Comparison of ENCODE assay signal across 23 mouse cellular contexts in genomic region chr9:78135658-78136057, GRCm38 (mm10). TPM values are rescaled to one million over a fixed set of nuclear protein-coding genes. Genes with fewer than 3 reads are reported as not detected.
A peak's percentile ranks its signal among the peaks of the same experiment; 100 is the strongest.
DNase-seq lines count a peak whose midpoint lies in the region; ATAC-seq and TF ChIP-seq lines count a peak whose summit lies in the region.
"Had no signal": no experiment of that assay in that cellular context is flagged by ENCODE, and none has a peak within 500 bp of the region (broad histone marks: within the 10 kb centered on the region; RNA-seq: fewer than 3 reads in every experiment).

No protein-coding gene starts in this region.

- no peaks in the 10 kb centered on the region for H3K27me3 ChIP-seq in heart, embryonic 12.5 days (replicated peaks)
- no peaks in the 10 kb centered on the region for H3K27me3 ChIP-seq in kidney, embryonic 14.5 days (ENCODE audit: control insufficient read depth, insufficient read depth, low read length)
- no peaks in the 10 kb centered on the region for H3K27me3 ChIP-seq in kidney, postnatal 0 days (ENCODE audit: insufficient read depth, low read length)
- H3K27me3 ChIP-seq in neural tube, embryonic 14.5 days (ENCODE audit: control insufficient read depth, insufficient read depth, low read length): no peaks in the 10 kb centered on the region
- H3K27me3 ChIP-seq: CH12.LX; forebrain, embryonic 13.5 days; hindbrain, embryonic 15.5 days; Patski had no signal

- TF ChIP-seq CTCF in kidney, postnatal 0 days (IDR thresholded peaks at IDR 0.05; ENCODE audit: low read depth): no peak

- H3K9me3 ChIP-seq in heart, embryonic 12.5 days (replicated peaks): no peaks in the 10 kb centered on the region
- no peaks in the 10 kb centered on the region for H3K9me3 ChIP-seq in kidney, embryonic 14.5 days (ENCODE audit: control insufficient read depth, low read length)
- H3K9me3 ChIP-seq in kidney, postnatal 0 days (replicated peaks; ENCODE audit: low read length): no peaks in the 10 kb centered on the region
- no peaks in the 10 kb centered on the region for H3K9me3 ChIP-seq in neural tube, embryonic 14.5 days (ENCODE audit: control insufficient read depth, low read length)
- H3K9me3 ChIP-seq: forebrain, embryonic 10.5 days; forebrain, embryonic 13.5 days; G1E; heart, embryonic 10.5 days; hindbrain, embryonic 15.5 days had no signal

- H3K27ac ChIP-seq in heart, embryonic 12.5 days (ENCODE audit: poor library complexity, severe bottlenecking): no peak overlapping the region
- H3K27ac ChIP-seq in kidney, embryonic 14.5 days (ENCODE audit: low read depth, low read length): no peak overlapping the region
- H3K27ac ChIP-seq in kidney, postnatal 0 days: no peak overlapping the region
- H3K27ac ChIP-seq in neural tube, embryonic 14.5 days (ENCODE audit: low read depth, low read length): no peak overlapping the region
- H3K27ac ChIP-seq: forebrain, embryonic 10.5 days; forebrain, embryonic 13.5 days; heart, adult 2 months; heart, embryonic 10.5 days; hindbrain, embryonic 15.5 days had no signal

- H3K36me3 ChIP-seq in heart, embryonic 12.5 days: peaks cover 61% of the 10 kb centered on the region
- H3K36me3 ChIP-seq in kidney, embryonic 14.5 days (ENCODE audit: control insufficient read depth, insufficient read depth, low read length): peaks cover 36% of the 10 kb centered on the region
- peaks cover 19% of the 10 kb centered on the region; the same call in 1 of the 2 replicates for H3K36me3 ChIP-seq in kidney, postnatal 0 days (ENCODE audit: insufficient read depth, low read length)
- H3K36me3 ChIP-seq in neural tube, embryonic 14.5 days (ENCODE audit: control insufficient read depth, insufficient read depth, low read length): peaks cover 14% of the 10 kb centered on the region; the same call in 1 of the 2 replicates

- H3K9ac ChIP-seq in heart, embryonic 12.5 days: no peak overlapping the region
- no peak overlapping the region for H3K9ac ChIP-seq in kidney, embryonic 14.5 days (ENCODE audit: low read depth, low read length)
- H3K9ac ChIP-seq in kidney, postnatal 0 days (ENCODE audit: low read depth, low read length): no peak overlapping the region
- H3K9ac ChIP-seq in neural tube, embryonic 14.5 days (replicated peaks; ENCODE audit: low read depth, low read length): no peak overlapping the region
- H3K9ac ChIP-seq: forebrain, embryonic 13.5 days; hindbrain, embryonic 15.5 days had no signal

- ATAC-seq in heart, embryonic 12.5 days (ENCODE audit: insufficient number of reproducible peaks, low FRiP score): no peak
- ATAC-seq in kidney, embryonic 14.5 days (ENCODE audit: low FRiP score, low TSS enrichment): peak; percentile 79; the same call in 1 of the 2 replicates
- no peak; the same call in 1 of the 2 replicates for ATAC-seq in kidney, postnatal 0 days (replicated peaks; ENCODE audit: low FRiP score, low read depth)
- peak; percentile 53; the same call in 1 of the 2 replicates for ATAC-seq in neural tube, embryonic 14.5 days (ENCODE audit: low read depth)
- ATAC-seq: forebrain, embryonic 13.5 days; forebrain, embryonic 16.5 days; Patski had no signal

- no peak overlapping the region for H3K4me3 ChIP-seq in heart, embryonic 12.5 days
- no peak overlapping the region for H3K4me3 ChIP-seq in kidney, embryonic 14.5 days (ENCODE audit: low read length)
- H3K4me3 ChIP-seq in kidney, postnatal 0 days (replicated peaks; ENCODE audit: low read depth, low read length): no peak overlapping the region
- no peak overlapping the region for H3K4me3 ChIP-seq in neural tube, embryonic 14.5 days (ENCODE audit: low read depth, low read length)
- H3K4me3 ChIP-seq: forebrain, embryonic 10.5 days; forebrain, embryonic 13.5 days; heart, adult 2 months; heart, embryonic 10.5 days; hindbrain, embryonic 15.5 days had no signal

- peaks cover 13% of the 10 kb centered on the region for H3K4me1 ChIP-seq in heart, embryonic 12.5 days (replicated peaks)
- H3K4me1 ChIP-seq in kidney, embryonic 14.5 days (ENCODE audit: control insufficient read depth, insufficient read depth, low read length): no peaks in the 10 kb centered on the region
- no peaks in the 10 kb centered on the region for H3K4me1 ChIP-seq in kidney, postnatal 0 days (replicated peaks; ENCODE audit: insufficient read depth, low read length)
- 0 out of 2 replicates have a peak, but pooled peaks cover 6% of the 10 kb centered on the region for H3K4me1 ChIP-seq in neural tube, embryonic 14.5 days (ENCODE audit: control insufficient read depth, insufficient read depth, low read length)
- H3K4me1 ChIP-seq: forebrain, embryonic 13.5 days; hindbrain, embryonic 15.5 days had no signal

- no peak overlapping the region for H3K4me2 ChIP-seq in heart, embryonic 12.5 days
- H3K4me2 ChIP-seq in kidney, embryonic 14.5 days (replicated peaks; ENCODE audit: low read depth, low read length): no peak overlapping the region
- H3K4me2 ChIP-seq in kidney, postnatal 0 days (ENCODE audit: low read length): no peak overlapping the region
- no peak overlapping the region for H3K4me2 ChIP-seq in neural tube, embryonic 14.5 days (ENCODE audit: low read depth, low read length)
- H3K4me2 ChIP-seq: forebrain, embryonic 13.5 days; hindbrain, embryonic 15.5 days had no signal

- peak; percentile 37 for DNase-seq in heart, adult 11 months
- DNase-seq in kidney, postnatal 10 days: no peak
- peak; percentile 79 for DNase-seq in kidney, postnatal 0 days (ENCODE audit: low spot score)
- no peak for DNase-seq in kidney, postnatal 4 days
- DNase-seq: adrenal gland, postnatal 10 days; adrenal gland, postnatal 36 days; B cell, adult 2 months; cerebellum, adult 18-20 months; cerebellum, adult 9-10 months; cerebellum, postnatal 14 days; gastrocnemius, postnatal 25 days; heart, adult 2 months had no signal

- 58% methylated on average over 7 of the region's 7 CpGs for WGBS in heart, embryonic 12.5 days
- 24% methylated on average over 7 of the region's 7 CpGs for WGBS in kidney, embryonic 14.5 days
- WGBS in kidney, postnatal 0 days: 43% methylated on average over 7 of the region's 7 CpGs
- WGBS in neural tube, embryonic 14.5 days: 28% methylated on average over 7 of the region's 7 CpGs

RNA-seq across cellular contexts. Expression of gene Ick, which starts 26.7 kb away (rescaled TPM):
- 15.8 and 18.8 TPM in 2 replicates for polyA plus RNA-seq in heart, embryonic 12.5 days (2016; fragmentation: Nextera tagmentation; extraction: Ambion mirVana)
- 19.6 and 29.3 TPM in 2 replicates for polyA plus RNA-seq in kidney, embryonic 14.5 days (2014; fragmentation: Nextera tagmentation; extraction: Ambion mirVana)
- 21.9 and 22.8 TPM in 2 replicates for polyA plus RNA-seq in kidney, postnatal 0 days (2015; fragmentation: Nextera tagmentation; extraction: Ambion mirVana)
- 36.0 and 40.8 TPM in 2 replicates for polyA plus RNA-seq in neural tube, embryonic 14.5 days (2014; fragmentation: Nextera tagmentation; extraction: Ambion mirVana)

RNA-seq across cellular contexts. Expression of gene Fbxo9, which starts 26.8 kb away (rescaled TPM):
- polyA plus RNA-seq in heart, embryonic 12.5 days (2016; fragmentation: Nextera tagmentation; extraction: Ambion mirVana): 44.2 and 45.9 TPM in 2 replicates
- 34.6 and 43.9 TPM in 2 replicates for polyA plus RNA-seq in kidney, embryonic 14.5 days (2014; fragmentation: Nextera tagmentation; extraction: Ambion mirVana)
- polyA plus RNA-seq in kidney, postnatal 0 days (2015; fragmentation: Nextera tagmentation; extraction: Ambion mirVana): 49.9 and 50.3 TPM in 2 replicates
- polyA plus RNA-seq in neural tube, embryonic 14.5 days (2014; fragmentation: Nextera tagmentation; extraction: Ambion mirVana): 91.4 and 94.7 TPM in 2 replicates

RNA-seq across cellular contexts. Expression of gene Gsta4, which starts 46.9 kb away (rescaled TPM):
- polyA plus RNA-seq in heart, embryonic 12.5 days (2016; fragmentation: Nextera tagmentation; extraction: Ambion mirVana): 73.9 and 74.5 TPM in 2 replicates
- 102 and 108 TPM in 2 replicates for polyA plus RNA-seq in kidney, embryonic 14.5 days (2014; fragmentation: Nextera tagmentation; extraction: Ambion mirVana)
- 194 and 196 TPM in 2 replicates for polyA plus RNA-seq in kidney, postnatal 0 days (2015; fragmentation: Nextera tagmentation; extraction: Ambion mirVana)
- 34.4 and 34.9 TPM in 2 replicates for polyA plus RNA-seq in neural tube, embryonic 14.5 days (2014; fragmentation: Nextera tagmentation; extraction: Ambion mirVana)

Comparison
In these comparisons a context has a peak if more than half of its experiments do, and no peak if none do; other contexts are left out.
1. DNase-seq: peak in heart, adult 11 months (single experiment) and kidney, postnatal 0 days (single experiment); none in kidney, postnatal 10 days (single experiment) and kidney, postnatal 4 days (0 of 2).
2. ATAC-seq: peak in kidney, embryonic 14.5 days (single experiment) and neural tube, embryonic 14.5 days (single experiment); none in heart, embryonic 12.5 days (single experiment) and kidney, postnatal 0 days (single experiment).